Mouse (Mus musculus) heart, embryonic 12.5 days (tissue): Measurements from ENCODE around the gene Ptgfrn. TPM values are rescaled to one million over a fixed set of nuclear protein-coding genes. Genes with fewer than 3 reads are reported as not detected.
A peak's percentile ranks its signal among the peaks of the same experiment; 100 is the strongest.

Source experiments
- ATAC-seq: fragments of 200-750 bp; cut with Nextera tagmentation; 2 replicates; pipeline ENCODE4 v1.8.0; 2017; ENCODE audit warnings: moderate TSS enrichment, moderate library complexity; ENCODE audit not compliant: insufficient number of reproducible peaks, low FRiP score
- H3K27ac ChIP-seq: fragments of 300-500 bp; sonication (generic); 2 replicates; pipeline ENCODE4 v1.5.1; 2016; ENCODE audit warnings: mild to moderate bottlenecking, moderate library complexity; ENCODE audit not compliant: poor library complexity, severe bottlenecking
- H3K27me3 ChIP-seq: fragments of 300-500 bp; sonication (generic); replicated peaks from 2 replicates; pipeline ENCODE4 v1.6.1; 2016; ENCODE audit warnings: mild to moderate bottlenecking, moderate library complexity
- H3K36me3 ChIP-seq: fragments of 300-500 bp; sonication (generic); 2 replicates; pipeline ENCODE4 v1.6.1; 2016; ENCODE audit warnings: mild to moderate bottlenecking, moderate library complexity
- H3K4me1 ChIP-seq: fragments of 300-500 bp; sonication (generic); replicated peaks from 2 replicates; pipeline ENCODE4 v1.6.1; 2016; ENCODE audit warnings: mild to moderate bottlenecking
- H3K4me2 ChIP-seq: fragments of 300-500 bp; sonication (generic); 2 replicates; pipeline ENCODE4 v1.6.1; 2016; ENCODE audit warnings: mild to moderate bottlenecking, moderate library complexity
- H3K4me3 ChIP-seq: fragments of 300-500 bp; sonication (generic); 2 replicates; pipeline ENCODE4 v1.5.1; 2016; ENCODE audit warnings: mild to moderate bottlenecking
- H3K9ac ChIP-seq: fragments of 300-500 bp; sonication (generic); 2 replicates; pipeline ENCODE4 v1.6.1; 2016; ENCODE audit warnings: mild to moderate bottlenecking, moderate library complexity
- H3K9me3 ChIP-seq: fragments of 300-500 bp; sonication (generic); replicated peaks from 2 replicates; pipeline ENCODE4 v1.6.1; 2016; ENCODE audit warnings: mild to moderate bottlenecking, moderate library complexity
- WGBS: fragments of 180-500 bp; shearing (Covaris S2); methylation state at CpG from one replicate; pipeline ENCODE4 v1.1.7; 2016; 5-methylcytosine and 5-hydroxymethylcytosine counted together
- polyA plus RNA-seq: library from polyadenylated mRNA; unstranded; fragments of >200 nt; fragmentation: Nextera tagmentation; extraction: Ambion mirVana; gene quantifications from 2 replicates; pipeline ENCODE4 v1.2.1, GENCODE M21; 2016

The Ptgfrn gene
- polyA plus RNA-seq, 1 experiment from 2014 or later = 6.8 TPM

GRCm38 (mm10) chr3:101059214-101059613 is 50.9 kb downstream of the Ptgfrn start:
- Histone ChIP-seq H3K4me2 (no peak overlapping the region), H3K4me3 (no peak overlapping the region), H3K27me3 (no peaks in the 10 kb centered on the region), H3K36me3 (peaks cover 44% of the 10 kb centered on the region), H3K9ac (no peak overlapping the region), H3K9me3 (no peaks in the 10 kb centered on the region), H3K27ac (no peak overlapping the region), H3K4me1 (no peaks in the 10 kb centered on the region)
- no peak for ATAC-seq
- 69% methylated on average over 4 of the region's 4 CpGs for WGBS

GRCm38 (mm10) chr3:101058203-101058602 is 51.9 kb downstream of the Ptgfrn start:
- Histone ChIP-seq H3K4me2 (no peak overlapping the region), H3K36me3 (peaks cover 47% of the 10 kb centered on the region), H3K27me3 (no peaks in the 10 kb centered on the region), H3K4me3 (no peak overlapping the region), H3K4me1 (no peaks in the 10 kb centered on the region), H3K9ac (no peak overlapping the region), H3K9me3 (no peaks in the 10 kb centered on the region), H3K27ac (no peak overlapping the region)
- no peak for ATAC-seq
- WGBS = 88% methylated on average over 2 of the region's 2 CpGs

GRCm38 (mm10) chr3:101055216-101055615 is 54.9 kb downstream of the Ptgfrn start:
- H3K9ac ChIP-seq = no peak overlapping the region
- H3K27me3 ChIP-seq = no peaks in the 10 kb centered on the region
- ATAC-seq = no peak
- H3K4me1 ChIP-seq = peaks cover 9% of the 10 kb centered on the region
- 78% methylated on average over 8 of the region's 8 CpGs for WGBS
- peaks cover 48% of the 10 kb centered on the region for H3K36me3 ChIP-seq
- no peak overlapping the region for H3K4me2 ChIP-seq
- H3K9me3 ChIP-seq = no peaks in the 10 kb centered on the region
- H3K27ac ChIP-seq = no peak overlapping the region
- no peak overlapping the region for H3K4me3 ChIP-seq

- Histone ChIP-seq H3K4me1 (peaks cover 17% of the 10 kb centered on the region), H3K4me2 (no peak overlapping the region), H3K27me3 (no peaks in the 10 kb centered on the region), H3K36me3 (peaks cover 46% of the 10 kb centered on the region), H3K4me3 (no peak overlapping the region), H3K9me3 (no peaks in the 10 kb centered on the region), H3K27ac (no peak overlapping the region), H3K9ac (no peak overlapping the region)
- 68% methylated on average over 4 of the region's 4 CpGs for WGBS
- ATAC-seq = no peak
These were observed 58.5 kb downstream of the Ptgfrn start for GRCm38 (mm10) chr3:101051601-101052000.

- no peak for ATAC-seq
- Histone ChIP-seq H3K9ac (no peak overlapping the region), H3K4me2 (no peak overlapping the region), H3K27me3 (no peaks in the 10 kb centered on the region), H3K27ac (no peak overlapping the region), H3K4me3 (no peak overlapping the region), H3K36me3 (peaks cover 40% of the 10 kb centered on the region), H3K9me3 (no peaks in the 10 kb centered on the region), H3K4me1 (peaks cover 25% of the 10 kb centered on the region)
- WGBS = 72% methylated on average over 9 of the region's 9 CpGs
These were observed 60.1 kb downstream of the Ptgfrn start for GRCm38 (mm10) chr3:101049997-101050396.

- Histone ChIP-seq H3K4me3 (no peak overlapping the region), H3K27me3 (no peaks in the 10 kb centered on the region), H3K4me1 (peaks cover 25% of the 10 kb centered on the region), H3K9me3 (no peaks in the 10 kb centered on the region), H3K9ac (no peak overlapping the region), H3K27ac (no peak overlapping the region), H3K36me3 (peaks cover 43% of the 10 kb centered on the region), H3K4me2 (no peak overlapping the region)
- no peak for ATAC-seq
- 80% methylated on average over 2 of the region's 2 CpGs for WGBS
These were observed 61.3 kb downstream of the Ptgfrn start for GRCm38 (mm10) chr3:101048781-101049180.

GRCm38 (mm10) chr3:101047586-101048275 is 62.3 kb downstream of the Ptgfrn start:
- Histone ChIP-seq H3K4me3 (no peak overlapping the region), H3K4me2 (no peak overlapping the region), H3K36me3 (peaks cover 46% of the 10 kb centered on the region), H3K9me3 (no peaks in the 10 kb centered on the region), H3K9ac (no peak overlapping the region), H3K27me3 (no peaks in the 10 kb centered on the region), H3K4me1 (peaks cover 25% of the 10 kb centered on the region), H3K27ac (no peak overlapping the region)
- 77% methylated on average over 15 of the region's 15 CpGs for WGBS
- ATAC-seq = no peak

GRCm38 (mm10) chr3:101045431-101045830 is 64.6 kb downstream of the Ptgfrn start:
- peak overlapping the region; percentile 4; the same call in 1 of the 2 replicates for H3K27ac ChIP-seq
- no peak overlapping the region for H3K9ac ChIP-seq
- no peak for ATAC-seq
- H3K9me3 ChIP-seq = no peaks in the 10 kb centered on the region
- peaks cover 60% of the 10 kb centered on the region for H3K36me3 ChIP-seq
- H3K4me3 ChIP-seq = no peak overlapping the region
- no peak overlapping the region for H3K4me2 ChIP-seq
- H3K4me1 ChIP-seq = peaks cover 17% of the 10 kb centered on the region; the same call in 1 of the 2 replicates
- WGBS = 80% methylated on average over 15 of the region's 15 CpGs
- H3K27me3 ChIP-seq = no peaks in the 10 kb centered on the region

DNA sequence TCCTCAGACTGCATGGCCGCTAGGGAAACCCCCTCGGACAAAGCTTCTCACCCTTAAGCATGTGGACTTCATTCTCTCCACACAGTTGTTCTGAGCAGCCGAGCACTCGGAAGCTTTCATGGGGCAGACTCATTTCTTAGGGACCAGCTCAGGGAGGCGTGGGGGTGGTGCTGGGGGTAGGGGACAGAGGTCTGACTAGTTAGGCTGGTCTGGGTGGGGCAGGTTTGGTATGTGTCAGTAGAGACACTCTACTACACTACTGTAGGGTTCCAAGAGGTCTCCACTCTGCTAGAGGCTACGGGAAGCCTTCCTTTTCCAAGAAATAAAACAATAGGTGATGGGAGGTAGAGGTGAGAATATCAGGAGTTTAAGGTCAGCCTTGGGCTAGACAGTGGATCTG is 65.4 kb downstream of the Ptgfrn start:
- WGBS = 86% methylated on average over 6 of the region's 6 CpGs
- H3K27ac ChIP-seq = no peak overlapping the region
- no peak overlapping the region for H3K9ac ChIP-seq
- H3K4me2 ChIP-seq = no peak overlapping the region
- H3K4me1 ChIP-seq = peaks cover 17% of the 10 kb centered on the region; the same call in 1 of the 2 replicates
- H3K27me3 ChIP-seq = no peaks in the 10 kb centered on the region
- no peak overlapping the region for H3K4me3 ChIP-seq
- no peaks in the 10 kb centered on the region for H3K9me3 ChIP-seq
- H3K36me3 ChIP-seq = peaks cover 62% of the 10 kb centered on the region
- ATAC-seq = no peak

DNA sequence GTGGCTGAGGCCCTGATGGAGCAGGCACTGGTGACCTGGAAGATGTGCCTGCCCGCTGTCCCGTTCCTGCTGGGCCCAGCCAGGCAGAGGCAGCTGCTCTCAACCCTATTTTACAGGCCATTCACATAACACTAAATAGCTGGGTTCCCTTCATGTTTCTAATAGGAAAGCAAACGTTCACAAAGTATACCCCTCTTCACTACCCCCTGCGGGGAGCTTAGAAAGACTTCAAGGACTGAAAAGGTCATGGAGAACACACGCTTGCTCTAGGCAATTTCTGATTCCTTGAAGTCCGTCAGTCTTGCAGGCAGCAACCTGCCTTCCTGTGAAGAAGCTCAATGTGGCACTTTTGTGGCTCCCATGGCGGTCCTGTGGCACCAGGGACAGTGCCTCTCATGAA is 68.1 kb downstream of the Ptgfrn start:
- H3K4me2 ChIP-seq = no peak overlapping the region
- WGBS = 80% methylated on average over 7 of the region's 7 CpGs
- peaks cover 53% of the 10 kb centered on the region for H3K36me3 ChIP-seq
- no peak overlapping the region for H3K27ac ChIP-seq
- no peak overlapping the region for H3K9ac ChIP-seq
- H3K4me1 ChIP-seq = peaks cover 13% of the 10 kb centered on the region
- no peak for ATAC-seq
- no peaks in the 10 kb centered on the region for H3K27me3 ChIP-seq
- no peaks in the 10 kb centered on the region for H3K9me3 ChIP-seq
- no peak overlapping the region for H3K4me3 ChIP-seq

- WGBS = 88% methylated on average over 5 of the region's 5 CpGs
- no peak overlapping the region for H3K27ac ChIP-seq
These were observed 72.0 kb downstream of the Ptgfrn start for GRCm38 (mm10) chr3:101037984-101038545.

More at GRCm38 (mm10) chr3:101037984-101038545, 72.0 kb downstream of the Ptgfrn start:
- Histone ChIP-seq H3K4me1 (peaks cover 20% of the 10 kb centered on the region), H3K4me3 (no peak overlapping the region), H3K9me3 (no peaks in the 10 kb centered on the region), H3K9ac (no peak overlapping the region), H3K27me3 (no peaks in the 10 kb centered on the region), H3K36me3 (peaks cover 33% of the 10 kb centered on the region), H3K4me2 (no peak overlapping the region)
- ATAC-seq = no peak
